Mouse (Mus musculus) activated CD4-positive, CD25-positive, alpha-beta regulatory T cell, adult 9 weeks (primary cell): ENCODE data around the gene Efcab8. TPM values are rescaled to one million over a fixed set of nuclear protein-coding genes. Genes with fewer than 3 reads are reported as not detected.

Experiments used
- polyA plus RNA-seq: library from polyadenylated mRNA; unstranded; fragments of 100-300 nt; shearing (Covaris generic); gene quantifications from one replicate; pipeline ENCODE4 v1.2.1, GENCODE M21; 2017

Efcab8 gene
- polyA plus RNA-seq: 0.56 TPM

DNA sequence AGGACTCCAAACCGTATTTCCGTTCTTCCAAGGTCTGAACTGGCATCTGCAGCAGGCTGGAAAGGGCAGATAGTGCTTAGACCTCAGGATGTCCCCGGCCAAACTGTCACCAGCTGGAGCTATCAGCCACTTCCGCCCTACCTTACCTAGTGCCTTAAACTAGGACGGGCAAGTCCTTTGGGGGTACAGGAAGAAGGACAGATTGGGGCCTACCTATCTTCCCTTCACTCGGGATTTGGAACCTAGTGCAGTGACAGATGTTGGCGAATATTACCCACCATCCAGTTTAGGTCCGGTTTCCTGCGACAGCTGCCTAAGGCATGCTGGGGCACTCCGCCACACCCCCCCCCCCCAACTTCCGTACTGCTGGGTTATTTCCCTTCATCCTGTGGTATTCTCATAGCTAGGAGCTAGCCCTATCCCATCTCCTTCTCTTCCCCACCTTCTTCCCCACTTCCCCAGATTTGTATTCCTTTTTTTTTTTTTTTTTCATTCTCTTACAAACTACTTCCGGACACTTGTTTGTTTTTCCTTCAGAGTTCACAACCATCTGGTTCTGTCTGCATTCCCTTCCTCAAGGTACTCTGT is at the start of gene Efcab8:
Gene Efcab8, plus strand, starts transcription at position 538 of the 588 bp plus-strand sequence.

DNA sequence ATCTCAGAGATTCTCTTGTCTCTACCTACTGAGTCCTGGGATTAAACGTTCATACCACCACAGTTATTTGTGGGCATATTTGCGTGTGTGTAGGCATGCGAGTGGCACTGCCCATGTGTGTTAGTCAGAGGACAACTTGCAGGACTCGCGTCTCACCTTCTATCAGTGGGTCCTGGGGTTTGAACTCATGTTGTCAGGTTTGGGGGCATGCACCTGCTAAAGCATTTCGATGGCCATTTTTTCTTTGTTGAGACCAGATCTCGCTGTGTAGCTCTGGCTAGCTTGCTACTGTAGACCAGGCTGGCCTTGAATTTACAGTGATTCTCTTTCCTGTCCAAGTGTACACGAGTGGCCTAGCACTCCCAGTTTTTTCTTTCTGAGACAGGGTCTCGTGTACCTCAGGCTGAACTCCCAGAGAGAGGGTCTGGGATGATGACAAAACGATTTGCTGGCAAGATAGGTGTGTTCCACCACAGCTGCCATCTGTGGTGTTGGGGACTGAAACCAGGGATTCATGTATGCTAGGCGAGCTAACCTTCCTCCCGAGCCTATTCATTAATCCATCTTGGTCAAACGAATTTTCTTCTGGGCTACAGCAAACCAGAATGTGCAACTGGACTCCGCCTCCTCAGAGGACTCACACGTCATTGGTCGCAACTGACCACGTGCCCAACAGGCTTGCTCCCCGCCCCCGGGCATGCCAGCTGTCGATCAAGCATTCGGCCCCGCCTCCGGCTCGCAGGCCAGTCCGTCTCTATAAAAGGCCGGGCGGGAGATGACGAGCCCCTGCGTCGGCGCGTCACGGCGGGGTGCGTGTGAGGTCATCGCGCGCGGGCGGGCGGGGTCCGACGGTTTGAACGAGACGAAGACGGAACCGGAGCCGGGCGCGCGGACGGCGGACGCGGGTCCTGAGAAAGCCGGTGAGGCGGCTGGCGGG is 39.0 kb upstream of the Efcab8 start, which contains the start of gene Mapre1:
Gene Mapre1, plus strand, starts transcription at position 775 of the 937 bp plus-strand sequence.

DNA sequence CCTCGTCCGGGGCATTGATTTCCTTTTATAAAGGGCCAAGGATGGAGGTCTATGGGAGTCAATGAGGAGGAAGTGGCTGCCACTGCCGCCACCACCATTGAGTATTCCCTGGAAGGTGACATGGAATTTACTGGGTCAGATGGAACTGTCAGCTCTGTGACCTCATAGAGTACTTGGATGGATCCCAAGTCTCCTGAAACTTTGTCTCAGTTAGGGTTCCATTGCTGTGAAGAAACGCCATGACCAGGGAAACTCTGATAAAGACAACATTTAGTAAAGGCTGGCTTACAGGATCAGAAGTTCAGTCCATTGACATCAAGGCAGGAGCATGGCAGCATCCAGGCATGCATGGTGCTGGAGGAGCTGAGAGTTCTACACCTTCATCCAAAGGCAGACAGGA is 91.3 kb downstream of the Efcab8 start, which contains the start of gene Sun5:
Gene Sun5, minus strand, starts transcription at position 101 of the 400 bp plus-strand sequence.

DNA sequence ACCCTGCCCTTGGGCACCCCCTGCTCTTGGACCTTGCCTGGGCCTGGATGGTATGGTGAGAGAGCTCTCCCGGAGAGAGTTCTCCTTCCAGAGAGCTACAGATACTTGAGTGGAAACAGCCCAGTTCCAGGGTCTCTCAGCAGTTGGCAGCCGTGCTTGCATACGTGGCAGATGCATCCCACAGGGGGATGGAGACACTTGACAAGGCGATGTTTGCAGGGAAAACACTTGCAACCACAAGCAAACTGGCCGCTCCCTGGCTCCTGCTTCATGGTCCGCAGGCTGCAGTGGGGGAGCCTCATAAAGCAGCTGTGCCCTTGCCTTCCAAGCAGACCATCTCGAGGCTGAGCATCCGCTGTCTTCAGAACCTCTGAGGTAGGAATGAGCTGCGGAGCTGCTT is 95.0 kb downstream of the Efcab8 start, which contains the start of gene Bpifb2:
Gene Bpifb2, plus strand, starts transcription at position 301 of the 400 bp plus-strand sequence.

Other genes starting within 250 kb of the Efcab8 start
- gene Nol4l, start 250.0 kb upstream of the Efcab8 start, polyA plus RNA-seq: 6.4 TPM
- 139 TPM for gene Commd7, start 147.2 kb upstream of the Efcab8 start, polyA plus RNA-seq
- gene Dnmt3b, start 130.5 kb upstream of the Efcab8 start, polyA plus RNA-seq: 4.0 TPM
- not detected for gene Dnmt3c, start 83.3 kb upstream of the Efcab8 start, polyA plus RNA-seq
- 212 TPM for gene Mapre1, start 38.7 kb upstream of the Efcab8 start, polyA plus RNA-seq
- gene Sun5, start 91.2 kb downstream of the Efcab8 start, polyA plus RNA-seq: not detected
- gene Bpifb2, start 95.1 kb downstream of the Efcab8 start, polyA plus RNA-seq: not detected
- not detected for gene Bpifb6, start 120.5 kb downstream of the Efcab8 start, polyA plus RNA-seq
- gene Bpifb3, start 138.3 kb downstream of the Efcab8 start, polyA plus RNA-seq: not detected
- gene Bpifb4, start 158.3 kb downstream of the Efcab8 start, polyA plus RNA-seq: not detected
- gene Bpifa6, start 195.0 kb downstream of the Efcab8 start, polyA plus RNA-seq: not detected
- gene Bpifa2, start 228.3 kb downstream of the Efcab8 start, polyA plus RNA-seq: 0.45 TPM